Mouse (Mus musculus) urinary bladder, postnatal 36 days (tissue): ENCODE data around the gene Samm50.

Source experiments
- DNase-seq, 2 experiments: peaks; one replicate each; pipeline ENCODE4 v3.0.0; 2022; ENCODE audit warnings: low spot score in 2 of 2, mixed read lengths in 1 of 2

Samm50 gene

GRCm38 (mm10) chr15:84238552-84238951 is 46.5 kb downstream of the Samm50 start:
- DNase-seq: no peak

- DNase-seq: no peak
These were observed 47.0 kb downstream of the Samm50 start for GRCm38 (mm10) chr15:84238991-84239401.

GRCm38 (mm10) chr15:84241520-84241919 is 49.5 kb downstream of the Samm50 start:
- no peak for DNase-seq

DNA sequence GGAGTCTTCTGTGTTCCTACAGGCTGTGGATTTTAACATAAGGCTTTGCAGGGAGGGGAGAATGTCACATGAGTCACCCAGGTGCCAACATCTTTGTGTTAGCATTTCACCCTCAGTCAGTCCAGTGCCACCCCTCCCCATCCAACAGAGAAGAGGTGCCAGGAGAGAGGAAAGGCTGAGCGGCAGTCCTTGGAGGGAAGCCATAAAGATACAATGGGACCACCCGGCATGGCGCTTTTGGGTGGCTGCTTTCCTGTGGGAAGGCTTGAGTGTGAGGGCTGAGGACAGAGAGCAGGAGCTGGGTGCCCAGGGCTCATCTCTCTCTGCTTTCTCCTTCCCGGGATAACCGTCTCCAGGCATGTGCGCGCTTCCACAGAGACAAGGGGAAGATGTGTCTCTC is 53.1 kb downstream of the Samm50 start:
- no peak for DNase-seq

GRCm38 (mm10) chr15:84246195-84246594 is 54.2 kb downstream of the Samm50 start:
- DNase-seq: no peak

DNA sequence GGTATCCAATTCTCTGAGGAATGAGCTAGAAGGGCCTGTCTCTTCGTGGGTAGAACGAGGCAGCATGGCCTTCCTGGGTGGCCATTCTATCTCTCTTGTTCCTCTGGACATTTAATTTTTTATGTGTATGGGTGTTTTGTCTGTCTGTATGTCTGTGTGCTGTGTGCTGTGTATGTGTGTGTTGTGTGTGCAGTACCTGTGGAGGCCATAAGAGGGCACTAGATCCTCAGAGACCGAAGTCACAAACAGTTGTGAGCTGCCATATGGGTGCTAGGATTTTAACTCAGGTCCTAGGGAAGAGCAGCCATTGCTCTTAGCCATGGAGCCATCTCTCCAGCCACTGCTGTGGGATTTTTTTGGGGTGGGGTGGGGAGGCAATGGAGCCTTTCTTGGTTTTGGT is 55.3 kb downstream of the Samm50 start:
- no peak for DNase-seq

GRCm38 (mm10) chr15:84251227-84251626 is 59.2 kb downstream of the Samm50 start:
- DNase-seq: no peak

GRCm38 (mm10) chr15:84252645-84253044 is 60.6 kb downstream of the Samm50 start:
- DNase-seq: no peak

DNA sequence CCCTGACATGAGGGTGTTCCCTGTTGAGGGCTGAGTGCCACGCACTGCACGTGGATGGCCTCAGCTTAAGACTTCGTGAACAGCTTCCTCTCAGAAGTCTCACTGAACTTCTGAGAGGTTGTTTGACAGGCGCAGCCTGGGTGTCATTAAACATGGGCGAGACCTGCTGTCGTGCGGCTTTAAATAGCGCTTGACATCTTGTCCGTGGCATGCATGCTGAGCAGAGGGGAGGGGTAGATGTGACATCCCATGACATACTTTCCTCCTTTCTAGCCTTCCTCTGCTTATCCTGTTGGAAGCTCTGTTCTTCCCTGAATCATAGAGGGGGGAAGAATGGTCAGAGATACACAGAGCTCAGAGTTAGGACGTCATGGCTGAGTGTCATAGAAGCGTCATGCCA is 61.7 kb downstream of the Samm50 start:
- no peak for DNase-seq

- DNase-seq: no peak
These were observed 62.3 kb downstream of the Samm50 start for GRCm38 (mm10) chr15:84254387-84254786.

GRCm38 (mm10) chr15:84256254-84256850 is 64.3 kb downstream of the Samm50 start:
- no peak for DNase-seq

DNA sequence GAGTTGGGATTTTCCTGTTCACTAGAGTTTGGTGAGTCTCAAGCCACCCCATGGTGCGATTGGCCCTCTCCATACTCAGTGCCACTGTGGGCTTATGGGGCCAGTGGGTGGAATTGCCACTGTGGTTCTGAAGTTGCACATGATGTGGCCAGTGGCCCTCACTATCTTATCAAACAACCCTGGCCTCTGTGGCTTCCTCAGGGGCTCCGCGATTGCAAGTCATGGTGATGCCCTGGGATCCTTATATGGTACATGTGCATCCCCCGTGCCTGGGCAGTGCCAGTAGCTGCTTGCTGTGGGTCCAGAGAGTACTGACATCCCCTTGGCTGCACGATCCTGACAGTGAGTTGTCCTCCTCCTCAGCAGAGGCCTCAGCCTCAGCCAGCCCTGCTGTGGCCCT is 64.8 kb downstream of the Samm50 start:
- DNase-seq: no peak

GRCm38 (mm10) chr15:84258602-84259355 is 66.7 kb downstream of the Samm50 start:
- DNase-seq: no peak

GRCm38 (mm10) chr15:84260123-84260822 is 68.2 kb downstream of the Samm50 start:
- peak; percentile 65 to 76 for DNase-seq

DNA sequence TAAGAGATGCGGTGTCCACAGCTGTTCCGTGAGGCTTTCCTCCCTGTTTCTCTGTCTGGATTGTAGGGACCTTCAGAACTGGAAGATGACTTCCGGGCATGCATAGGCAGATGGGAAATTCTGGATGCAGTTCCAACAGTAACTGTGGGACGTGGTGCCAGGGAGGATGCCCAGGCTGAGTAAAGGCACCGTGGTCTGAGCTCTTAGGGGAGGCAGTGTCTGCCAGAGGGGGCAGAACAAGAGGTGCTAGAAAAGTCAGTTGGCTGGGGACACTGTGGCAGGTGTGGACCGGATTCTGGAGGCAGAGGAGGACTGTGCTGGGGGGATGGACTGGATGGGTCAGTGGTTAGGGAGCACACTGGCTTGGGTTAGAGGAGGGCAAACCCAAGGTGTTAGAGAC is 70.6 kb downstream of the Samm50 start:
- DNase-seq: no peak

- DNase-seq: no peak
These were observed 71.5 kb downstream of the Samm50 start for GRCm38 (mm10) chr15:84263573-84263972.

- no peak for DNase-seq
These were observed 73.1 kb downstream of the Samm50 start for GRCm38 (mm10) chr15:84265141-84265540.

- DNase-seq: no peak
These were observed 74.2 kb downstream of the Samm50 start for GRCm38 (mm10) chr15:84266290-84266689.
